Mouse (Mus musculus) lung, postnatal 25 days (tissue): Measurements from ENCODE around the gene Sbk1.

Experiments used
- DNase-seq: peaks from one replicate; pipeline ENCODE4 v3.0.0; 2022; ENCODE audit warnings: low spot score

Sbk1 gene

GRCm38 (mm10) chr7:126338906-126339305, 66.5 kb downstream of the Sbk1 start:
- DNase-seq, result no peak

GRCm38 (mm10) chr7:126339521-126339971, 67.1 kb downstream of the Sbk1 start:
- no peak for DNase-seq

GRCm38 (mm10) chr7:126340206-126340618, 67.8 kb downstream of the Sbk1 start:
- no peak for DNase-seq

GRCm38 (mm10) chr7:126340896-126341295, 68.5 kb downstream of the Sbk1 start:
- DNase-seq, result no peak
